Mouse (Mus musculus) embryonic fibroblast, embryonic 13.5 days (primary cell): Measurements from ENCODE around the gene Traf2.

ENCODE experiments used
- CTCF ChIP-seq: IDR thresholded peaks from 2 replicates; pipeline ENCODE4 v1.5.1; 2011; ENCODE audit warnings: mild to moderate bottlenecking, control low read depth, low read length, moderate library complexity, borderline replicate concordance; ENCODE audit not compliant: insufficient read depth
- POLR2A ChIP-seq: IDR thresholded peaks from 2 replicates; pipeline ENCODE4 v1.6.1; 2011; ENCODE audit warnings: low read depth, mild to moderate bottlenecking, control low read depth, low read length, moderate library complexity

DNA sequence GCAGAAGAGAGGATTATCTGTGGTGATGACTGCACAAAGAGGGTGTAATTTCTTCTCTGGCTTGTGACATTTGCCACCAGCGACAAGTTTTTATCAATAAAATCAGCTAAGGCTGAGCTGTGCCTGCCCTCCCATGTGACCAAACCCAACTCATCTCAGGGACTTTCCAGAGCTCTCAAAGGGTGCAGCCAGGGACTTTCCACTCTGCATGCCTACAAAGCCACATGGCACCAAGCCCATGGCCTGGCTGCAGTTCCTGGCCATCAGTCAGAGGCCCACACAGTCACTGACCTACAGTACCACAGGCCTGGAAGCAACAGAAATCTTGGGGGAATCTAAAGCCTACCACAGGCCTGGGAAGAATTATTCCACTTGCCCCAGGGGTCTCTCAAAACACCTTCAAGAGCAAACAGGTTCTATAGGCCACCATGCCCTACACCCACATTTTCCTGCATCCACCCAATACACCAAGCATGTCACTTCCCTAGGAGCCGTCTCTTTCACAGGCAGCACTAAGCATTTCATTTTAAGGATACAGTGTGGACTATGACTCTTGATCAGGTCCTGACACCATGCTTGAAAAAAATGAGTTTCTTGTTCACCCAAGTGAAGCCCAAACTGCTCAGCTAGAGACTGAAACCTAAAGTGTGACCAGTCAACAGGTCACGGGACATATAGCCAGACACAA lies 12.4 kb downstream of the Traf2 start:
- TF ChIP-seq POLR2A: no peak
- TF ChIP-seq CTCF: no peak
